Mouse (Mus musculus) large intestine, adult 2 months (tissue): Measurements from ENCODE around the gene Osgepl1. TPM values are rescaled to one million over a fixed set of nuclear protein-coding genes. Genes with fewer than 3 reads are reported as not detected.

Source experiments
- polyA plus RNA-seq: library from polyadenylated mRNA; depleted of rRNA; stranded (reverse); fragments of >200 nt; gene quantifications from 2 replicates; pipeline ENCODE4 v1.2.3, GENCODE M21; 2012; rRNA removed

The Osgepl1 gene
- polyA plus RNA-seq, 1 experiment, result 3.7 TPM

Other genes with a start within 250 kb of the Osgepl1 start
- not detected in 2 replicates for gene 1700019A02Rik, start 126.0 kb upstream of the Osgepl1 start, polyA plus RNA-seq
- gene Pms1, start 16.6 kb upstream of the Osgepl1 start, polyA plus RNA-seq, result 0.92 and 2.1 TPM in 2 replicates
- 10.0 and 10.8 TPM in 2 replicates for gene Ormdl1, start 16.5 kb upstream of the Osgepl1 start, polyA plus RNA-seq
- gene Gm28778, start 16.5 kb upstream of the Osgepl1 start, polyA plus RNA-seq, result 11.8 and 19.8 TPM in 2 replicates
- gene Asdurf, start 39.0 kb downstream of the Osgepl1 start, polyA plus RNA-seq, result not detected in 2 replicates
- not detected in 2 replicates for gene Gm28551, start 39.0 kb downstream of the Osgepl1 start, polyA plus RNA-seq
- 5.6 and 7.6 TPM in 2 replicates for gene Asnsd1, start 39.1 kb downstream of the Osgepl1 start, polyA plus RNA-seq